Mouse (Mus musculus) urinary bladder, postnatal 4 days (tissue): ENCODE data around the gene Ltk.
"Not testable (repeated sequence)": the region's sequence is repeated elsewhere in the genome, so short reads cannot be mapped to it uniquely, and the experiment has no call there.

Source experiments
- DNase-seq, 2 experiments: peaks; one replicate each; pipeline ENCODE4 v3.0.0; 2021 to 2022; ENCODE audit warnings: low spot score in 2 of 2

The Ltk gene

DNA sequence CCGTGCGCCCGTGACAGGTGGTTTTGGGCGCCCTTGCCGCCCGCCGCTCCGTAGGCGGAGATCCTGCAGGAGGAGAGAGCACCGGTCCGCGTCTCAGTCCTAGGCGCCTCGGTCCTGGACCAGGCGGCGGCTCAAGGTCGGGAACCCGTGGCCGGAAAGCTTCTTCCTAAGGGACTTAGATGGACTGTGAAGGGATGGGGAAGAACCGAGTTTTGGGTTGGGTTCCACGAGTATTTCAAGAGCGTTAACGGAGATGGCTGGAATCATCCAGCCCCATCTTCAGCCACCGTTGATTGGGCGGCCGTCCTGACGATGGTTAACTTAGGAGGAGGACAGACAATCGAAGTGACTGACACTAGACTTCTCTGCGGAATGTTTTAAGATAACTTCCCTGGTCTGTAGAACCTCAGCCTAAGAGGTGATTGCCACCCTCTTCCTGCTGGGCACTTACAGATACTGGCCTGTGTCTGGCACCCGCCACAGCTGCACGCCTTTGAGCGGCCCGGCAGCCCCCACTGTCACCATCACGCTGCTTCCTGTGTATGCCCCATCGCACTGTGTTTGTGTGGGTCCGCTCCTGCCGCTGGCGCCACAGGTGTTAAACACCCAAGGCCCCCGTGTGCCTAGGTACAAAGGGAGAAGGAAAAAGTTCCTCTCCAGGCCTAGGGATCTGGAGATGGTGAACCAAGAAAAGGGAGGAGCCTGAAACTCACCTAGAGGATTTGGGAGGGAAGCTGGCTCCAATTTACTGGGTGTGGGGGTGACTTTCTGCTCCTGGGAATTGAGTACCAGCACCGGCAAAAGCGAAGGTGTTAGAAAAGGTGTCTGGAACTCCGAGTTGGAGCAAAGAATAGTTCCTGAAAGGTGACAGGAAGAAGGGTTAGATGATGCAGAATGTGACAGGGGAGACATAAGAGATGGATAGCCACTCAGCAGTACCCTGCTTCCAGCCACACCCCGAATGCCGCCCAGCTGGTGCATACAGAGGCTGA lies 1.1 kb downstream of the Ltk start:
- no peak for DNase-seq

DNA sequence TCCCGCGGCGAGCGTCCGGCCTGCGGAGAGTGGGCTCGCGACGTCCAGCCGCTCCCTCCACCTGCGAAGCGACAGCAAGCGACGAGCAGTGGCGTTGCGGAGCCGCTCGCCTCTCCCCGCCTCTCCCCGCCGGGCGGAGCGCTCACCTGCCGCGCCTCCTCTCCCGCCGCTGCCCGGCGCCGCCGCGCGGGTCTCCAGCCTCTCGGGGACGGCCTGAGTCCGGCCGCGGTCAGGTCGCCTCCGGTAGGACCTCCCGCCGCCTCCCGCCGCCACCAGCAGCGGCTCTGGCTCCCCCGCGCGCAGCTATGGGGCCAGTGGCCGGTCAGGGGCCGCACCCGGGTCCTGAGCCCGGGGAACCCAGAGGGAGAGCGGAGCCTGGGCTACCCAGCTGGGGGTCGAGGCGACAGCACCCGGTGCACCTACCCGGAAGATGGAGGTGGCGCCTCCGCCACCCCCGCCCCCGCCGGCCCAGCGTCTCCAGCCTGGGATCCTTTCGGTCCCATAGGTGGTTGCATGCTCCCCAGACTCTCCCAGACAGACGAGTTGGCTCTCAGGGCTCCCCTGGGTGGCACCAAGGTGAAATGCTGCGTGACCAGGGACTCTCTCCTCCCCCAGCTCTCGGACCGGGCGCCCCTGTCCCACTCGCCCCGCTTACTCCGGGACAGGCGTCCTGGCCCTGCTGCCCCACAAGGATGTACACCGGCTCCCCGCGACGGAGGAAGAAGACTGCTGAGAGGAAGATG lies 2.0 kb downstream of the Ltk start:
- DNase-seq = no peak

DNA sequence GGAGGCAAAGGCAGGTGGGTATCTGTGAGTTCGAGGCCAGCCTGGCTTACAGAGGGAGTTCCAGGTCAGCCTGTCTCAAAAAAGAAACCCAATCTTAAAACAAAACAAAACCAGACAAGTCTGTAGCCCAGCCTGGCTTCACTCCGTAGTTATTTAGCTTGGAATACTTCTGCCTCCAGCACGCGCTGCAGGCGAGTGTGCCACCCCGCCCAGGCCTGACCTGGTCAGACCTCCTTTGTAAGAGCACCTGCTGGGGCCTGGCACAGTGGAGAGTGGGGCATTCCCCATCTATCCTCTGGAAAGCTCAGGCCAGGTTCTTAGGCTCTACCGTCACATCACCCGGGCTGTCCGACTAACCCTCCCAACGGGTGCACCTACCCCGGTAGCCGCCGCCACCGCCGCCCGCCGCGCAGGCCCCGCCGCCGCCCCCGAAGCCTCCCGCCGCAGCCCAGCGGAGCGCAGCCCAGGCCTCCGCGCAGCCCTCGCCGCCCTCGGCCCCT lies 2.6 kb downstream of the Ltk start:
- DNase-seq = no peak

DNA sequence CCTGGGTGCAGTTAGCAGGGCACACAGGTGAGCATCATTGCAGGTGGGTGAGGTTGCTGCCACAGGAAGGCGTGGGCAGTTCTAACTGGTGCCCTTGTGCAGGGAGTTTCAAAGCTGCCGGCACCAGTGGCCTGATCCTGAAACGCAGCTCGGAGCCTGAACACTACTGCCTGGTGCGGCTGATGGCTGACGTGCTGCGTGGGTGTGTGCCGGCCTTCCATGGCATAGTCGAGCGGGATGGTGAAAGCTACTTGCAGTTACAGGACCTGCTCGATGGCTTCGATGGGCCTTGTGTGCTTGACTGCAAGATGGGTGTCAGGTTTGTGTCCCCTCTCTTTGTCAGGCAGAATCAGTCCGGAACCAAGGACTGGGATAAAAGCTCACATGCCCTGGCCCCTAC lies 11.0 kb downstream of the Ltk start:
- DNase-seq = no peak

DNA sequence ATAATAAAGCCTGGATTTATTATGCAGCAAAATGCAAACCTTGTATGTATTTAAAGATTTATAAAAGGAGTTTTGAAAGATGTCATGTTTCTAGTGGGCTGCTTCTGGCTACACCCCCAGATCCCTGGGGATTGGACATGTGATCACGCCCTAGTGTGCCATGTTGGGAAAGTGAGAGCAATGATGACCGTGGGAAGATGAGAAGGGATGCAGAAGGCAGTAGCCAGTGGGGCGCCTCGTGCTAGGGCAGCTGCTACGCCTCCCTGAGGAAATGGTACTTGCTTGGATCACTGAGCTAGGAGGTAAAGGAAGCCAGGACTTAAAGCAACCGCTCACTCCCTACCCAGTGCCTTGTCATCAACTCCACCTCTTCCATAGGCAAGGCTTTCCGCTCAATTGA lies 12.7 kb downstream of the Ltk start:
- no peak for DNase-seq

DNA sequence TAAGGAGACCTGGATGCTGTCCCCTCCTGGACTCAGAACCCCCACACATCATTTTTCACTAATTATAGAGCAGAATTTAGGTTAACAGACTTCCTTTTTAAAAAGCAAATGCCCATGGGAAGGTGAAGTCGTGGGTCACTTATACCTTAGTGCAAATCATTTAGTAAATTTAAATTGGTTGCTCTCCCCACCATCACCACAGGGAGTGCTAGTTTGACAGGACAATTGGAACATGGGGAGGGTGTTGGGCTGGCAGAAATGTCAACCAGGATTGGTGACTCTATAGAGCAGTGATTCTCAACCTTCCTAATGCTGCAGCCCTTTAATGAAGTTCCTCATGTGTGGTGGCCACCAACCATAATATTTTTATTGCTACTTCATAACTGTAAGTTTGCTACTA lies 14.9 kb downstream of the Ltk start:
- DNase-seq = no peak

DNA sequence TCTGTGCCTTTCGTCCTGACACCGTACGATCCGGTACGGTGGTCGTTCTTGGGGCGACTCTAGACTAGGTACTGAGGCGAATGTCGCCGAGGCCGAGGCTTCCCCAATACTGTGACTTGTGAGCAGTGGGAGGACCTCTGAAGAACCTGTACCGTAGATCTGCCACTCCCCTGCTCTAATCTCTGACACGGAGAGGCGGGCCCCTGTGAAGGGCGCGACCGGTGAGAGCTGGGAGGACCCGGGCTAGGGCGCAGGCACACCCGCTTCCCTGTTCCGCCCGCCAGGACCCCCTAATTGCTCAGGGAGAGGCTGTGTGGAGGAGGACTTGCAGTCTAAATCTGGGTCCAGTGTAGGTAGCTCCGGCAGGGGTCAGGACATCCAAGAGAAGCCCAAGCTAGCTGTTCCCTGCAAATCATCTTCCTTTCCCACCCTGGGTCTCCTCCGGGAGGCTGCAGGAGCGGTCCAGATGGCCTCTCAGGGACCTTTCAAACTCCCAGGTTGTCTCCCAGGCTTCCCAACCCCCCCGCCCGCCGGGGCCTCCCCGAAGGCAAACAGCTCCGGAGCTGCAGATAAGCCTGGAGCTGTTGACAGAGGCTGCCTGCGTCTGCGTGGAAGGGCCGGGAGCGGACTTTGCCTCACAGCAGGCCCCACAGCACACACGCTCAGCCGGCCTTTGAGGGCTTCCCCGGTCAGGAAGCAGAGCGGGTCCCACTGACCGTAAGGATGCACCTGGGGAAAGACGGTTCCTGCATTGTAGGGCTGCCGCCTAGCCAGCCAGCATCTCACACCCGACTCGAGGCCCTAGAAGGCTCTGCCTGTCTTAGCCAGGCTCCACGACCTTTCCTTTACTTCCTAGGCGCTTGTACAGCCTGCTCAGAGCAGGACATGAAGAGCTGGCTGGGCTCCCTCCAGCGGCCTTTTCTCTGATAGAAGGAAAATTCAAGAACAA lies 15.8 kb downstream of the Ltk start:
- peak in 1 of 2 experiments; percentile 39 for DNase-seq

DNA sequence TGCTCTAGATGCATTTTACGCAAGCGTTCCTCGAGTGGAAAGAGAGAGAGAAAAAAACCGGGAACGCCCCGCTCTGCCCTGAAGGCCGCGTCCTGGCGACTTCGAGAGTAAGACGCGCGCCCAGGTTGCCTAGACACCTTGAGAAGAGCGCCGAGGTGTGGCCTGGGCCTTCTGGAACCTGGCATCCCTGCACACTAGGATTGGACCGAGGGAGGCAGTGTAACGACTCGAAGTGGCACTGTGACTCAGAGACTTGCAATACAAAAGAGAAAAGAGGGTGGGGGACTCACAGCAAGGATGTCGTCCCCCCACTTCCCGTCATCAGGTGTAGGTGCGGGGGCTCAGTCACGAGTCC lies 16.4 kb downstream of the Ltk start:
- no peak for DNase-seq

DNA sequence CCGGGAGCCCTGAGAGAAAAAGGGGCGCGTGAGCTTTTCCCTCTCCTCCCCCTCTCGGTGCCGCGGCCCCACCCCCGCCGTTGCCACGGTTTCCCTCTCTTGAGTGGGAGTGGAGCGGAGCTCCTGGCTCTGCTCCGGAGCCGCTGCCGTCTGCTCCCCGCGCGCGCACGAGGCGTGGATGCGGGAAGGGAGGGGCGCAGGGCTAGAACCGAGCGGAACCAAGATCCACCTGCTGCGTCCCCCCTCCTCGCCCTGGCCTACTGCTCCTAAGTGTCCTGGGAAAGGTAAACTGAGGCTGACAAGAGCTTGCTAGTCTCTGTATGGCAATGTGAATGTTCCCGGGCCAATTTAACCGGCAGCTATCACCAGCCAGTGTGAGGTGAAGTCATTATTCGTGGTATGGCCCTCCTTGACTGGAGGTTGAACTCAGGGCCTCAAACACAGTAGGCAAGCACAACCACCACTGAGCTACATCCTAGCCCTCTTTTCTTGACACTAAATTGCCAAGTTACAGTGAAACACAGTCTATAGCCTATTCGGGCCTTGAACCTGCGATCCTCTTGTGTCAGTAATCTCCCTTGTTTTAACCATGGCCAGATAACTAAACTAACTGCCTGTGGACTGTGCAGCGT lies 16.9 kb downstream of the Ltk start:
- DNase-seq = no peak

DNA sequence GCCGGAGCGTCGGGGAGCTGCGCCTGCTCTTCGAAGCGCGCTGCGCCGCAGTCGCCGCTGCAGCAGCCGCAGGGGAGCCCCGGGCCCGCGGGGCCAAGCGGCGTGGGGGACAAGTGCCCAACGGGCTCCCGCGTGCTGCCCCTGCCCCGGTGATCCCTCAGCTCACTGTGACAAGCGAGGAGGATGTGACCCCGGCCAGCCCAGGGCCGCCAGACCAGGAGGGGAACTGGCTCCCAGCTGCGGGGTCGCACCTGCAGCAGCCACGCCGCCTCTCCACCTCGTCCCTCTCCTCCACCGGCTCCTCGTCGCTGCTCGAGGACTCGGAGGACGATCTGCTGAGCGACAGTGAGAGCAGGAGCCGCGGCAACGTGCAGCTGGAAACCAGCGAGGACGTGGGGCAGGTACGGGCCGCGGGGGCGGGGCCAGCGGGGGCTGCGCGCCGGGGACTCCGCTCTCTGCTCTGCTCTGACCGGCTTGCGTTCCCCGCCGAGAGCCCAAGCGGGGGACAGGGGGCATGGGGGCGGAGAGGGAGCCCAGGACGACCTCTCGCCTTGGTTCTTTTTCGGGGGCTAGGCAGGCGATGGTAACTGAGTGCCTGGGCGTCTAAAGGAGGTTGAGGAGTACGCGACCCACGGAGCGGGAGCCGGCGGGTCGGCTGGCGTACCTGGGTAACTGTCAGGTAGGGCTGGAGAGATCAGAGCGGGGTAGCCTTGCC lies 17.6 kb downstream of the Ltk start:
- no peak for DNase-seq

DNA sequence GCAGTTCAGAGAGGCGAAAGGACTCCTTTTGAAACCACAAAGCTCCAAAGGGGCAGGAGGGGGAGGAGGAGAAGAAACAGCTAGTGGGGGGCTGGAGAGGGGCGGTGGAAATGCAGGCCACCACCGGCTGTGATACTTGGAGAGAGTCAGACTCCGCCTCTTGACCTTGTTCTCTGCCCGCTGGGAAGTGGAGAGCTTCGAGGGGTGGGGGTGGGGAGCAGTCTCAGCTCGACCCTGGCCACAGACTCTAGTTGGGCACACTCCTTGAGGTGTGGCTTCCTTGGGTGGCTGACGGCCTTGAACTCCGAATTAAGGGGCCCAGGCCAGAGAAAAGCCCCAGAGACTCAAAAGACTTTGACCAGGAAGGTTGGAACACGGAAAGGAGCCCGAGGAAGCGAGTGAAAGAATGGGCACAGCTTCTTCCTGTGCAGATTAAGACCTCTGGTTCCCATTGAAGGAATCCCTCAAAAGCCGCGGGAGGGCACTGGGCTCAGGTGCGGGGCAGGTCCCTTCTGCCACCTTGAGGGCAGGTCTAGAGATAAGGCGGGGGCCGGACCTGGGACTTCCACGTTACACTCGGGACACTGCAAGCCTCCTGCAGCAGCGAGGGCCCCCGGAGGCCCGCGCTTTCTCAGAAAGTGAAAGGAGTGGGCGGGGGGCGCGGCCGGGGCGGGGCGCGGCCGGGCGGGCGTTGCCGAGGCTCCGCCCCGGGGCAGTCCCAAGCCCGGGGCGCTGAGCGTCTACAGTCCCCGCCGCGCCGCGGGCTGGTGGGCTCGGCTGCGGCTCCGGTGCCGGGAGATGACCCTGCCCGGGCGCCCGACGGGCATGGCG lies 18.4 kb downstream of the Ltk start, which contains the start of gene Itpka:
Gene Itpka, plus strand, starts transcription at position 757 of the 831 bp plus-strand sequence.
- peak in 1 of 2 experiments; percentile 49 for DNase-seq

DNA sequence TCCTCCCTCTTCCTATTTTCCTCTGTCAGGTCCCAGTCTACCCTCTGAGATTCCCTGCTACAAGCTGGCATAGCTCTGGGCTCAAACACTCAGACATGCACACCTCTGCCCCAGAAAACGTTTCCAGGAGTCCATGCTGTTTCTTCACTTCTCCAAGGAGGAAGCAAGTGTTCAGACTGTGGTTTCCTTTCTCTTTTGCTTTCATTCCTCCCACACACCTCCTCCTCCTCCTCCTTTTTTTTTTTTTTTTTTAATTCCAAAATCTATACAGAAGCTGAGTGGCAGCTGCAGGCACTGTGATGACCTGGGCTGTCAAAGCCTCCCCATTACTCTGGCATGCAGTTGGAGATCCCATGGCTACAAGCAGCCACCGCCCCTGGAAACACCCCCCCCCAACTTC lies 19.7 kb downstream of the Ltk start:
- DNase-seq = no peak

DNA sequence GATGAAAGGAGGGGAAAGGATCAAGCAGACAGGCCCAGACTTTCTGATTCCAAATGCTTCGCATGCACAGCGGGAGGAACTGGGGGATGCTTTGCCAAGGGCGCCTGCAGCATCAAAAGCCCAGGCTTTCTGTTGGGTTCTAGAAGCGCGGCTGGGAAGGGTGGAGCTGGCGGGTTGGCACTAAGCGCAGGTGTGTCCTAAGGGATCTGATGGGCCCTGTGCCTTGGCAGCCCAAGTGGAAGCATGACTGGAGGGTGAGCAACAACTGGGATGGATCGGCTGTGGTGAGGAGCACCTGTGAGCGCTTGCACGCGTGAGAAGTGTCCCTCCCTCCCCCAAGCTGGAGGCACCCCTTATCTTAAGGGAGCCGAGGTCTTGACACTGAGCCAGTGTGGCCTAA lies 23.1 kb downstream of the Ltk start:
- DNase-seq = no peak

DNA sequence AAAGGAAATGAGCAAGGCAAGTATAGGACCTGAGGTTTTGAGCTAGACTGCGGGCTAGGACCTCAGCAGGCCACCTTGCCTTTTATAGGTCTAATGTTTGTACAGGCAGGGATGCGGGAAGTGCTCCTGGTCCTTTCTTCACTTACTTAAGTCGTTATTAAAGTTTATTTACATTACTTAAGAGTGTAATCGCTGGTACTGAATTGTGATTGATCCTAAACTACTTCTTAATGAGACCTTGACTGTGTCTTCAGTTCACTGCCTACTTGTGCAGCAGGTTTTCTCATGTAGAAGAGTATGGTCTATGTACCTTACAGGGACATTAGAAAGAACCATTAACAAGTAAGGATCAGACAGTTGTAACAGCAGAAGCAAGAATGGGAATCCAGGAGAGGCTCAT lies 29.5 kb downstream of the Ltk start:
- no peak for DNase-seq

DNA sequence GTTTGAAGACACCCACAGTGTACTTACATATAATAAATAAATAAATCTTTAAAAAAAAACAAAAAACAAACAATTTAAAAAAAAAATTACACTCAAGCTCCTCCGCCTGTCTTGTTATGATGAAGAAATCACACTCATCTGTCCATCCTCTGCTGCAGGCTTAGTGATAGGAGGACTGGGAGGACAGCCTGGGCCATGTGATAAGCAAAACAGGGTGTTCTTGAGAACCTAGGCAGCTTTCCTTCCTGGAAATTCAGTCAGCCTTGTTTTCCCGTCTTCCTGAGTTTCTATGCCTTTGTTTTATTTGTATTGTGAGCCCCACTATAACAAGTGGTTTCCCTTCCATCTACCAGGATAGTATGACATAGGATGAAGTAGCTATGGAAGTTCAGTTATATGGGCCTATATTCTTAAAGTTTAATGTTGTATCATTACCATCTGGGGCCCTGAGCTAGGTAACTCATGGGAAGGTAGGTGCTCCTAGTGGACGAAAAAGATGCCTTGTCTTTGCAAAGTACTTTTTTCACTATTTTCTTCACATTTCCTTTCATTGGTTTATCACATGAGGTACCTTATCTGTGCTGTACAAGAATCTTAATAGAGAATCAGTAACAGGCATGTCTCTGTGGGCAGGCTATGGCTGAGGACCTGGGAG lies 32.3 kb downstream of the Ltk start:
- no peak for DNase-seq

DNA sequence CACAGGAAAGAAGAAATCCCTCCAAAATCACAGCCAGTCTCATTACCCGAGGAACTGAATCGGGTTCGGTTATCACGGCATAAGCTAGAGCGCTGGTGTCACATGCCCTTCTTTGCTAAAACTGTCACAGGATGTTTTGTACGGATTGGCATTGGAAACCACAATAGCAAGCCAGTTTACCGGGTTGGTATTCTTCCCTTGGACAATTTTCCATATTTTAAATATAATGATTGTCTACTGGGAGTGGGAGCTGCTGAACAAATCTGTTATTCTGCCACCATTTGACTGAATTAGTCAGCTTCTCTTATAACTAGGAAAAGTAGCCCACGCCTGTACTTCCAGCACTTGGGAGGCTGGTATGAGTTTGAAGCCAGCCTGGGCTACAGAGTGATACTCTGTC lies 39.2 kb downstream of the Ltk start:
- DNase-seq = no peak

DNA sequence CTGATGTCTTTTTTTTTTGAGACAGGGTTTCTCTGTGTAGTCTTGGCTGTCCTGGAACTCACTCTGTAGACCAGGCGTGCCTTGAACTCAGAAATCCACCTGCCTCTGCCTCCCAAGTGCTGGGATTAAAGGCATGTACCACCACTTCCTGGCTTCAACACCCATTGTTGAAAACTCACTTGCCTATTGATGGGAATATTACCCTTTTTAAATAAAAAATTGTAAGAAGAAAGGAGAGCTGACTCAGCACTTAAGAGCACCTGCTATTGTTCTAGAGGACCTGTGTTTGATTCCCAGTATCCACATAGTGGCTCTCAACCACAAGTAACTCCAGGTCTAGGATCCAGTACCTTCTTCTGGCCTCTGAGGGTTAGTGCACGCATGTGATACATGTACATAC lies 44.4 kb downstream of the Ltk start:
- not testable (repeated sequence) for DNase-seq

DNA sequence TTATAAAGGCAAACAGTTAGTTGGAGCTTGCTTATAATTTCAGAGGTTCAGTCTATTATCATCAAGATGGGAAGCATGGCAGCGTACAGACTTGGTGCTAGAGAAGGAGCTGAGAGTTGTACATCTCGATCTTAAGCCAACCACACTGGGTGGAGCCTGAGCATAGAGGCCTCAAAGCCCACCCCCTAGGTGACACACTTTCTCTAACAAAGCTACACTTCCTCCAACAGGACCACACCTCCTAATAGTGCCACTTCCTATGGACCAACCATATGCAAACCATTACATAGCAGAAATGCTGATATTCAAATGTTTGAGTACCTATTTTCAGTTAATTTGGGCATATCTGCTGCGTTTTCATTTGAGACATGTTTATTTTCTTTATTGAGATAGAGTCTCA lies 50.2 kb downstream of the Ltk start:
- DNase-seq = no peak

DNA sequence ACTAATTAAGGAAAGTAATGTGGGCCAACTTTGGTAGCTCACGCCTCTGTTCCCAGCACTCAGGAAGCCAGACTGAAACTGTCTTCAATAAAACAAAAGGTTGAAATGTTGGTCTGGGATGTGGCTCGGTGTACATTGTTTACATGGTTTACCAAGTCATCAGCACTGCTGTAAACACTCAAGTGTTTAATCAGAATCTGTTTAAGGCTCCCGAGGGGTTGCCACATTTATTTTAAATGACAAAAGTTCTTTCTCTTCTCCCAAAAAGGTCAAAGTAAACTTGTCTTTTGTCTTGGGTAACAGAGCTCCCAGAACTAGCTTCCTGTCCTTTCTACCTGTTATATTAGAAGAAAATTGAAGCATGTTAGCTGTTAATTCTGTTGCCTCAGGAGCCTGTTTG lies 52.6 kb downstream of the Ltk start:
- no peak for DNase-seq
